Mouse (Mus musculus) neural tube, embryonic 12.5 days (tissue): ENCODE results near the gene Wwc1. TPM values are rescaled to one million over a fixed set of nuclear protein-coding genes. Genes with fewer than 3 reads are reported as not detected.
A peak's percentile ranks its signal among the peaks of the same experiment; 100 is the strongest.

Source experiments
- ATAC-seq: fragments of 200-750 bp; cut with Nextera tagmentation; 2 replicates; pipeline ENCODE4 v1.8.0; 2017; ENCODE audit warnings: low read depth, mild to moderate bottlenecking, moderate TSS enrichment, moderate library complexity; ENCODE audit not compliant: low FRiP score
- H3K27ac ChIP-seq: fragments of 300-500 bp; sonication (generic); 2 replicates; pipeline ENCODE4 v1.5.1; 2016
- H3K27me3 ChIP-seq: fragments of 300-500 bp; sonication (generic); replicated peaks from 2 replicates; pipeline ENCODE4 v1.6.1; 2016; ENCODE audit warnings: mild to moderate bottlenecking
- H3K36me3 ChIP-seq: fragments of 300-500 bp; sonication (generic); 2 replicates; pipeline ENCODE4 v1.6.1; 2016; ENCODE audit warnings: mild to moderate bottlenecking
- H3K4me1 ChIP-seq: fragments of 300-500 bp; sonication (generic); 2 replicates; pipeline ENCODE4 v1.6.1; 2016
- H3K4me2 ChIP-seq: fragments of 300-500 bp; sonication (generic); replicated peaks from 2 replicates; pipeline ENCODE4 v1.6.1; 2016; ENCODE audit warnings: mild to moderate bottlenecking
- H3K4me3 ChIP-seq: fragments of 300-500 bp; sonication (generic); 2 replicates; pipeline ENCODE4 v1.5.1; 2016
- H3K9ac ChIP-seq: fragments of 300-500 bp; sonication (generic); 2 replicates; pipeline ENCODE4 v1.6.1; 2016; ENCODE audit warnings: mild to moderate bottlenecking
- H3K9me3 ChIP-seq: fragments of 300-500 bp; sonication (generic); 2 replicates; pipeline ENCODE4 v1.6.1; 2016; ENCODE audit warnings: mild to moderate bottlenecking
- WGBS: fragments of 180-500 bp; shearing (Covaris S2); methylation state at CpG from one replicate; pipeline ENCODE4 v1.1.7; 2016; 5-methylcytosine and 5-hydroxymethylcytosine counted together
- polyA plus RNA-seq: library from polyadenylated mRNA; unstranded; fragments of >200 nt; fragmentation: Nextera tagmentation; extraction: Ambion mirVana; gene quantifications from 2 replicates; pipeline ENCODE4 v1.2.1, GENCODE M21; 2016

Gene Wwc1
- polyA plus RNA-seq, 1 experiment from 2014 or later = 15.5 TPM

DNA sequence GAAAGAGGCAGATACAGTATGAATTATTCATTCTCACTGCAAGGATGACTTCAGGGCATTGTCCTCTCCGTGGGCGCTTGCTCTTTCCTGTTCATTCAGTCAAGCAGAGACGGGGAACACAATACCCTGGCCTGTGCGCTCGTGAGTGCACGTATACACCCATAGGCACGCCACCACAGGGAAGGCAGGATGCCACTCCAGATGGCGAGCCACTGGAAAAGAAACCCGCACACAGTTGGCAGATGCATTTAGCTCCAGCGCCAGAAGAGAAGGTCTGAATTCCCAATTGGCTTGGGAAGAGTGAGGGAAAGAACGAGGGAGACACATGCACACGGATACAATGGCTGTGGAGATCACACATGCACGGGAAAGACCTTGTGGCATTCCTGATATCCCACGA lies 53.0 kb downstream of the Wwc1 start:
- H3K9ac ChIP-seq = no peak overlapping the region
- H3K27me3 ChIP-seq = no peaks in the 10 kb centered on the region
- H3K4me2 ChIP-seq = no peak overlapping the region
- ATAC-seq = peak; percentile 90
- H3K36me3 ChIP-seq = no peaks in the 10 kb centered on the region
- WGBS = 35% methylated on average over 14 of the region's 14 CpGs
- H3K27ac ChIP-seq = peak overlapping the region; percentile 33; the same call in 1 of the 2 replicates
- no peak overlapping the region for H3K4me3 ChIP-seq
- H3K4me1 ChIP-seq = peaks cover 2% of the 10 kb centered on the region; the same call in 1 of the 2 replicates
- H3K9me3 ChIP-seq = no peaks in the 10 kb centered on the region

DNA sequence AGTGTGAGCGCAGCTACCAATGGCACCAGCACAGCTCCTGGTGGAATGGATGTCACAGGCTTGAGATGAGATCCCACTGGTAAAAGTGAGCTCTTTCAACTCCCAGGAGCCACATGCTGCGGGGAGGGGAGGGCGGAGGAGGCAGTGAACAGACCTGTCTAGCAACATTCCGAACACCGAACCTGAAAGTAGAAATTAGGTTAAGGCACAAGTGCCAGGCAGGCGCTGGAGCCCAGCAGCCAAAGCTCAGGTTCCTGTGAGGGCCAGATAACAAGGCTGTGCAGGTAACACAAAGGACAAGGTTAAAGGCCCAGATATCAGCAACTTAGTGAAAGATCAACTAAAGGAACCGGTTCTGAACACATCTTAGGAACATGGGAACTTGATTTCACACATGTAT lies 54.7 kb downstream of the Wwc1 start:
- no peak overlapping the region for H3K9ac ChIP-seq
- 88% methylated on average over 7 of the region's 7 CpGs for WGBS
- no peaks in the 10 kb centered on the region for H3K27me3 ChIP-seq
- no peak for ATAC-seq
- peaks cover 3% of the 10 kb centered on the region; the same call in 1 of the 2 replicates for H3K4me1 ChIP-seq
- no peak overlapping the region for H3K4me2 ChIP-seq
- no peak overlapping the region for H3K4me3 ChIP-seq
- H3K27ac ChIP-seq = no peak overlapping the region
- no peaks in the 10 kb centered on the region for H3K36me3 ChIP-seq
- no peaks in the 10 kb centered on the region for H3K9me3 ChIP-seq

DNA sequence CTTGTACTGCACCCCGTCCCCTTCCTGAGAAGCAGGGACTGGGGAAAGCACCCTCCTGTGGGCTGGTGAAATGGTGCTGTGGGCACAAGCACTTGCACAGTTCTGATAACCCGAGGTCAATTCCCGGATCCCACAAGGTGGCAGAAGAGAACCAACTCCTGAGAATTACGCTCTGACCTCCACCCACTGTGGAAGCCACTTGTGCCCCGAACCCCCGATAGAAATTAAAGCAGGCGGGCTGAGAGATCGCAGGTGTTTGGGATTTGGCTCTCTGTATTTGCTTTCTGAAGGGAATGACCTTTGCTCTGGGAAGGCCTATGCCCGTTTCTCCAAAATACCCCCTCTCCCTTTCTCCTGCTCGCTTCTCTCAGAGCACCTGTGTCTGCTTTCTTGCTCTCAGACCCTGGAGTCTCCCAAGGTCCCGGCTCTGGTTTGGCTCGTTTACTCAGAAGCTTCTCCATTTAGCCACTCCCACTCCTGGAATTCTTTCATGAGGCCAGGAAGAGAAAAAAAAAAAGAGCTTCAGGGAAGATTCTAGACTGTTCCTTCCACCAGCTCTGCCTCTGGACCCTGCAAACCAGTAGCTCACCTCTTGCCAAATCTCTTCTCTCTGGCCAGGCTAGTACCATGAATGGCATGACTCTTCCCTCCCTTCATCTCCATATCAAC lies 58.0 kb downstream of the Wwc1 start:
- no peak for ATAC-seq
- Histone ChIP-seq H3K4me3 (no peak overlapping the region), H3K36me3 (no peaks in the 10 kb centered on the region), H3K27ac (no peak overlapping the region), H3K4me2 (no peak overlapping the region), H3K9ac (no peak overlapping the region), H3K4me1 (peaks cover 16% of the 10 kb centered on the region; the same call in 1 of the 2 replicates), H3K27me3 (no peaks in the 10 kb centered on the region), H3K9me3 (no peaks in the 10 kb centered on the region)
- 41% methylated on average over 12 of the region's 12 CpGs for WGBS

GRCm38 (mm10) chr11:35920776-35921175 lies 59.6 kb downstream of the Wwc1 start:
- peaks cover 18% of the 10 kb centered on the region; the same call in 1 of the 2 replicates for H3K4me1 ChIP-seq
- no peaks in the 10 kb centered on the region for H3K9me3 ChIP-seq
- WGBS = 93% methylated on average over 5 of the region's 5 CpGs
- no peaks in the 10 kb centered on the region for H3K36me3 ChIP-seq
- no peak overlapping the region for H3K4me3 ChIP-seq
- H3K27ac ChIP-seq = no peak overlapping the region
- H3K4me2 ChIP-seq = no peak overlapping the region
- no peak for ATAC-seq
- H3K9ac ChIP-seq = no peak overlapping the region
- H3K27me3 ChIP-seq = no peaks in the 10 kb centered on the region

GRCm38 (mm10) chr11:35919856-35920503 lies 60.3 kb downstream of the Wwc1 start:
- no peak overlapping the region for H3K4me2 ChIP-seq
- no peaks in the 10 kb centered on the region for H3K9me3 ChIP-seq
- ATAC-seq = no peak
- H3K27ac ChIP-seq = no peak overlapping the region
- H3K4me3 ChIP-seq = no peak overlapping the region
- no peaks in the 10 kb centered on the region for H3K36me3 ChIP-seq
- no peak overlapping the region for H3K9ac ChIP-seq
- H3K27me3 ChIP-seq = no peaks in the 10 kb centered on the region
- peaks cover 22% of the 10 kb centered on the region; the same call in 1 of the 2 replicates for H3K4me1 ChIP-seq
- 71% methylated on average over 9 of the region's 9 CpGs for WGBS

GRCm38 (mm10) chr11:35919383-35919782 lies 60.9 kb downstream of the Wwc1 start:
- no peak overlapping the region for H3K4me3 ChIP-seq
- H3K27me3 ChIP-seq = no peaks in the 10 kb centered on the region
- H3K36me3 ChIP-seq = no peaks in the 10 kb centered on the region
- peaks cover 23% of the 10 kb centered on the region; the same call in 1 of the 2 replicates for H3K4me1 ChIP-seq
- no peak overlapping the region for H3K9ac ChIP-seq
- no peak for ATAC-seq
- H3K9me3 ChIP-seq = no peaks in the 10 kb centered on the region
- 67% methylated on average over 2 of the region's 2 CpGs for WGBS
- H3K4me2 ChIP-seq = no peak overlapping the region
- no peak overlapping the region for H3K27ac ChIP-seq

DNA sequence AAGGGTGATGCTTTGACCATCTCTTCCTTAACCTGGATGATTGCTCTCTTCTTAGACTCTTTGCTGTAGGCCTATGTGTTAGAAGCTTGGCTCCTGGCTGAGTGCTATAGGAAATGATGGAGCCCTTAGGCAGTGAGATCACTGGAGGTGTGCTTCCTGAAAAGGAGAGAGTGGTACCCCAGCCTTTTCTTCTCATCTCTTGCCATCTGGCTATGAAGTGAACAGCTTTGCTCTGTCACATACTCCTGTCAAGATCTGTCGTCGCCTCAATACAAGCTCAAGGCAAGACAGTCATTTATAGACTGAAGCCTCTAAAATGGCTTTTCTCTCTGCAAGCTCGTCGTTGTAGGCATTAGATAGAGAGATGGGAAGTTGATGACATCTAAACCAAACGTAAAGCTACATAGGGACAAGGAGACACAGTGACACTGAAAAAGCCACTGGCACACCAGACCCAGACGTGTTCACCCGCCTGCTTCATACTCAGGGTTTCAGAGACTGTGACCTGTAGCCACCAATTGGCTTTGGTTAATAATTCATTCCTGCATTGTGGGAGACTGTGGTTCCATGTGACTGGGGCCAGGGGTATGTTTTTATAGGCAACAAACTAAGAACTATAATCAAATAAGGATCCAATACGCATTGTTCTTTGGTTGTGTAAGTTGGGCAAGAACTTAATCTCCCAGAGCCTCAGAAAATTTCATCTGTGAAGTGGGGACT lies 63.7 kb downstream of the Wwc1 start:
- no peaks in the 10 kb centered on the region for H3K9me3 ChIP-seq
- H3K9ac ChIP-seq = no peak overlapping the region
- H3K4me1 ChIP-seq = peaks cover 22% of the 10 kb centered on the region; the same call in 1 of the 2 replicates
- 81% methylated on average over 8 of the region's 8 CpGs for WGBS
- no peak overlapping the region for H3K4me2 ChIP-seq
- no peaks in the 10 kb centered on the region for H3K27me3 ChIP-seq
- H3K4me3 ChIP-seq = no peak overlapping the region
- ATAC-seq = no peak
- H3K36me3 ChIP-seq = no peaks in the 10 kb centered on the region
- H3K27ac ChIP-seq = no peak overlapping the region

DNA sequence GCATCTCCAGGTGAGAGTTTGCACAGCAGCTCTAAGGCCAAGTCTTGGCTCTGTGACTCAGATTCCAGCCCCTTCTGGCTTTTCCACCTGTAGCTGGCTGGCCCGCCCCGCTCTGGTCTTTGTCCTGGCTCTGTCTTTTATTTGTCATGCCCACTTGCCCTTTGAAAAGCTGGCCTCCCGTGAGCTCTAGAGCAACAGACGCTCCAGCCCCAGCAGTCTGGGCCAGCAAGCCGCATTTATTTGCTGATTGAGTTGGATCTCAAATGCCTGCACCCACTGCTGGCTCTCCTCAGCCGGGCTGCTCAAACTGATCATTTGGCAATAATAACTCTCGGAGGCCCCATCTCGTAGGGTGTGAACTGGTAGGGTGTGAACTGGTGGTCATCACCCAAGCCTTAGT lies 64.8 kb downstream of the Wwc1 start:
- WGBS = 42% methylated on average over 8 of the region's 8 CpGs
- H3K27ac ChIP-seq = no peak overlapping the region
- no peaks in the 10 kb centered on the region for H3K9me3 ChIP-seq
- ATAC-seq = no peak
- H3K27me3 ChIP-seq = no peaks in the 10 kb centered on the region
- no peak overlapping the region for H3K9ac ChIP-seq
- H3K4me1 ChIP-seq = peaks cover 22% of the 10 kb centered on the region; the same call in 1 of the 2 replicates
- no peak overlapping the region for H3K4me3 ChIP-seq
- no peaks in the 10 kb centered on the region for H3K36me3 ChIP-seq
- H3K4me2 ChIP-seq = no peak overlapping the region

GRCm38 (mm10) chr11:35913418-35914044 lies 66.8 kb downstream of the Wwc1 start:
- ATAC-seq = no peak
- H3K9me3 ChIP-seq = no peaks in the 10 kb centered on the region
- H3K4me2 ChIP-seq = no peak overlapping the region
- H3K9ac ChIP-seq = no peak overlapping the region
- no peak overlapping the region for H3K27ac ChIP-seq
- no peak overlapping the region for H3K4me3 ChIP-seq
- 0 out of 2 replicates have a peak, but pooled peaks cover 10% of the 10 kb centered on the region for H3K4me1 ChIP-seq
- 55% methylated on average over 6 of the region's 6 CpGs for WGBS
- H3K27me3 ChIP-seq = no peaks in the 10 kb centered on the region
- peaks cover 3% of the 10 kb centered on the region; the same call in 1 of the 2 replicates for H3K36me3 ChIP-seq

DNA sequence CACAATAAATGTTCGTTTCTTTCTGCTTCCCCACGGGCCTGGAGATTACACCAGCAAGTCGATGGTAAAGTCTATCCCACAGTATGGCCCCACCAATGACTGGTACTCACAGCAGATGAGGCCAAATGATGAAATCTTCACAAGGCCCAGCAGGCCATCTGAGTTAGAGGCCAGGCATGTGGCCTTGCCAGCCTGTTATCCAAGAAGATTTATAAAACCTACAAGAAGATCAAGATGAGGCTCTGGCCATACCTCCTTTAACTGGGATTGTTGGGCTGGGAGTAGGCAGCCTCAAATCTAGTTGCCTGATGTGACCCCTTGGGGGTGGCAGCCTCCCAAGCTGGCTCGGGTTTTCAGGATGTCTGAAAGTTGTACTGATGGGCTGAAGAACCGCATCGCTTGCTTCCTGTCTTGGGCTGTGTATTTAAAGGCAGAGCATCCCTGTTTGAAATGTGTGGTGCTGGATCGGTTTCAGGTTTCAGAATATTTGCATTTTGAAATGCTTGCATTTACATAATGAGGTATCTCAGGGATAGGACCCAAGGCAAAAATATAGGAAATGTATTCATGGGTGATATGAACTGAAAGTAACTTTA lies 75.3 kb downstream of the Wwc1 start:
- WGBS = 83% methylated on average over 7 of the region's 7 CpGs
- Histone ChIP-seq H3K36me3 (peaks cover 3% of the 10 kb centered on the region), H3K4me1 (no peaks in the 10 kb centered on the region), H3K9ac (no peak overlapping the region), H3K4me2 (no peak overlapping the region), H3K4me3 (no peak overlapping the region), H3K9me3 (no peaks in the 10 kb centered on the region), H3K27ac (no peak overlapping the region), H3K27me3 (no peaks in the 10 kb centered on the region)
- no peak for ATAC-seq

- Histone ChIP-seq H3K4me3 (no peak overlapping the region), H3K4me1 (no peaks in the 10 kb centered on the region), H3K4me2 (no peak overlapping the region), H3K27me3 (no peaks in the 10 kb centered on the region), H3K9ac (no peak overlapping the region), H3K9me3 (no peaks in the 10 kb centered on the region), H3K36me3 (no peaks in the 10 kb centered on the region), H3K27ac (no peak overlapping the region)
- ATAC-seq = no peak
- 91% methylated on average over 9 of the region's 9 CpGs for WGBS
These were observed 77.2 kb downstream of the Wwc1 start for GRCm38 (mm10) chr11:35903079-35903478.

- Histone ChIP-seq H3K4me1 (no peaks in the 10 kb centered on the region), H3K36me3 (no peaks in the 10 kb centered on the region), H3K4me2 (no peak overlapping the region), H3K4me3 (no peak overlapping the region), H3K27ac (no peak overlapping the region), H3K27me3 (no peaks in the 10 kb centered on the region), H3K9me3 (no peaks in the 10 kb centered on the region), H3K9ac (no peak overlapping the region)
- WGBS = 71% methylated on average over 9 of the region's 9 CpGs
- ATAC-seq = no peak
These were observed 80.4 kb downstream of the Wwc1 start for GRCm38 (mm10) chr11:35899946-35900345.
